Mouse (Mus musculus) neural tube, embryonic 14.5 days (tissue): ENCODE measurements around the gene Crybg2. TPM values are rescaled to one million over a fixed set of nuclear protein-coding genes. Genes with fewer than 3 reads are reported as not detected.
A peak's percentile ranks its signal among the peaks of the same experiment; 100 is the strongest.

Experiments used
- ATAC-seq: fragments of 200-750 bp; cut with Nextera tagmentation; 2 replicates; pipeline ENCODE4 v1.8.0; 2017; ENCODE audit warnings: low read depth, mild to moderate bottlenecking, moderate TSS enrichment, moderate library complexity
- H3K27ac ChIP-seq: fragments of 300-500 bp; sonication (generic); 2 replicates; pipeline ENCODE4 v1.5.1; 2014; ENCODE audit warnings: low read depth, mild to moderate bottlenecking, control low read depth, low read length, moderate library complexity, mixed read lengths
- H3K27me3 ChIP-seq: fragments of 300-500 bp; sonication (generic); 2 replicates; pipeline ENCODE4 v1.6.1; 2014; ENCODE audit warnings: low read length; ENCODE audit not compliant: control insufficient read depth, insufficient read depth
- H3K36me3 ChIP-seq: fragments of 300-500 bp; sonication (generic); 2 replicates; pipeline ENCODE4 v1.6.1; 2014; ENCODE audit warnings: low read length, mixed read lengths; ENCODE audit not compliant: control insufficient read depth, insufficient read depth
- H3K4me1 ChIP-seq: fragments of 300-500 bp; sonication (generic); 2 replicates; pipeline ENCODE4 v1.6.1; 2014; ENCODE audit warnings: low read length; ENCODE audit not compliant: control insufficient read depth, insufficient read depth
- H3K4me2 ChIP-seq: fragments of 300-500 bp; sonication (generic); 2 replicates; pipeline ENCODE4 v1.6.1; 2014; ENCODE audit warnings: mild to moderate bottlenecking, low read depth, low read length, control low read depth
- H3K4me3 ChIP-seq: fragments of 300-500 bp; sonication (generic); 2 replicates; pipeline ENCODE4 v1.5.1; 2014; ENCODE audit warnings: low read depth, low read length, control low read depth, mixed read lengths
- H3K9ac ChIP-seq: fragments of 300-500 bp; sonication (generic); replicated peaks from 2 replicates; pipeline ENCODE4 v1.6.1; 2014; ENCODE audit warnings: low read depth, mild to moderate bottlenecking, control low read depth, low read length, mixed read lengths
- H3K9me3 ChIP-seq: fragments of 300-500 bp; sonication (generic); 2 replicates; pipeline ENCODE4 v1.6.1; 2016; ENCODE audit warnings: low read length; ENCODE audit not compliant: control insufficient read depth
- WGBS: fragments of 180-500 bp; shearing (Covaris S2); extraction: QIAGEN DNeasy Blood & Tissue Kit; methylation state at CpG from one replicate; pipeline ENCODE4 v1.1.7; 2014; 5-methylcytosine and 5-hydroxymethylcytosine counted together
- polyA plus RNA-seq: library from polyadenylated mRNA; unstranded; fragments of >200 nt; fragmentation: Nextera tagmentation; extraction: Ambion mirVana; gene quantifications from 2 replicates; pipeline ENCODE4 v1.2.1, GENCODE M21; 2014

Gene Crybg2
- polyA plus RNA-seq = 1.6 and 2.9 TPM in 2 replicates

DNA sequence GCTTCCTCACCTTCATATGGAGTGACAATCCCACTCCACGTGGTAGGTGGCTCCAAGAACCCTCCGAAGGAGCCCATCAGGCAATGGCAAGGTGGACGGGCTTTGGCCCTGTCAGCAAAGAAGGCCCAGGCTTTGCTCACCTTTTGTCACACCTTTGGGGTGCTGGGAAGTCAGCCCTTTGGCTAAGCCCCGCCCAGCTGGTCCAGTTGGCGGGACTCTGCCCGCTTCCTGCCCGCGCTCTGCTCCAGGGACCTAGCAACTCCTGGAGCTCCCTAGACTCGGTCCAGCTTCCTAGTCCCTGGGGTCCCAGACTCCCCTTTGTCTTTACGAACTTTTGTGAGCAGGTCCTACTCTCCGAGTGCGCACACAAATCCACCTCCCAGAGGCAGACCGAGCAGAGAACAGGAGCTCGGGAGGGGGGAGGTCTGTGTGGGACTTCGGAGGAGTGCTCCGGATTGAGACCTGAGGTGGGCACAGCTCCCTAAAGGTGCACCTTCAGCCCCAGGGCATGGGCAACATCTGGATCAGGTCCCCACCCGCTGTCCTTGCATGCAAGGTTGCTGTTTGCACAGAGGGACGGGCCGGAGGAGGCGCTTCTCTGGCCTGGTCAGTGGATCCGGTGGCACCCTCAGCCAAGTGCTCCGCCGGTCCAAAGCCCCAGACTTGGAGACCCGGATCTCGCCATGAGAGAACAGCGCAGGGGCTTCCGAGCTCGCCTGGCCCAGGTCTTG lies at the start of gene Crybg2:
TSS of gene Crybg2 (plus strand) at position 681 of the 731 bp plus-strand sequence.
- Histone ChIP-seq H3K4me1 (no peaks in the 10 kb centered on the region), H3K36me3 (no peaks in the 10 kb centered on the region), H3K4me3 (no peak within 1 kb of the TSS), H3K9ac (no peak within 1 kb of the TSS), H3K4me2 (no peak within 1 kb of the TSS), H3K27ac (no peak within 1 kb of the TSS), H3K27me3 (no peaks in the 10 kb centered on the region), H3K9me3 (no peaks in the 10 kb centered on the region)
- no peak for ATAC-seq
- WGBS = 52% methylated on average over 28 of the region's 28 CpGs

GRCm38 (mm10) chr4:134011450-134012414 lies 48.9 kb upstream of the Crybg2 start:
- Histone ChIP-seq H3K36me3 (no peaks in the 10 kb centered on the region), H3K4me3 (no peak overlapping the region), H3K27me3 (no peaks in the 10 kb centered on the region), H3K4me1 (0 out of 2 replicates have a peak, but pooled peaks cover 3% of the 10 kb centered on the region), H3K4me2 (no peak overlapping the region), H3K9ac (no peak overlapping the region), H3K27ac (no peak overlapping the region), H3K9me3 (no peaks in the 10 kb centered on the region)
- no peak for ATAC-seq
- WGBS = 9% methylated on average over 16 of the region's 16 CpGs

DNA sequence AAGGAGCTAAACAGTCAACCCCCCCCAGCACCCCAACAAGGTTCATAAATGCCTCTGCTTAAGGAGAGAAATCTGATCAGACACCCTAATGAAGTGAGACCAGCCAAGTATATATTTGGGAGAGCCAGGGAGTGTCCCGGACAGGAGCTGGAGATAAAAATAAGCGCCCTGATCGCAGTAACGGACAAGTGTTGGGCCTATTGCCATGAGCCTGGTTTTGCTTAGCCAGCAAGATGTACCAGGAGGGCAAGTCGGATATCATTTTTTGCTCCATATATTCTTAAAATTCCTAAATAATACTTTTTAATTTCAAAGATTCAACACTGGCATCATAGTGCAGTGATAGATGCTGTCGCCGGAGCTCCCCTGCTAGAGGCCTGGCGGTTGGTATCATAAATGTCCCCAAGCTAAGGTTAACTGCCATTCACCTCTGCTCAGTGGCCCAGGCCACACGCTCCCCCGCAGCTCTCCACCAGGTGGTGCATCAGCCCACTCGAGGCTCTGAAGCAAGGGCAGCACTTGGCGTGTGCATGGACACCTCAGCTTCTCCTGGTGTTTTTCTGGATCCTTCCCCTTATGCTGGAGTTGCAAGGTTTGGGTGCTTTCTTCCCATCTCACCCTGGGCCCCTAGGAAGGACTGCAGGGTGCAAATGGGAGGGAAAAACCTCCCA lies 47.6 kb upstream of the Crybg2 start:
- Histone ChIP-seq H3K4me1 (peaks cover 9% of the 10 kb centered on the region; the same call in 1 of the 2 replicates), H3K9ac (no peak overlapping the region), H3K4me3 (no peak overlapping the region), H3K36me3 (no peaks in the 10 kb centered on the region), H3K27ac (no peak overlapping the region), H3K4me2 (no peak overlapping the region), H3K9me3 (no peaks in the 10 kb centered on the region), H3K27me3 (no peaks in the 10 kb centered on the region)
- ATAC-seq = no peak
- WGBS = 43% methylated on average over 12 of the region's 12 CpGs

DNA sequence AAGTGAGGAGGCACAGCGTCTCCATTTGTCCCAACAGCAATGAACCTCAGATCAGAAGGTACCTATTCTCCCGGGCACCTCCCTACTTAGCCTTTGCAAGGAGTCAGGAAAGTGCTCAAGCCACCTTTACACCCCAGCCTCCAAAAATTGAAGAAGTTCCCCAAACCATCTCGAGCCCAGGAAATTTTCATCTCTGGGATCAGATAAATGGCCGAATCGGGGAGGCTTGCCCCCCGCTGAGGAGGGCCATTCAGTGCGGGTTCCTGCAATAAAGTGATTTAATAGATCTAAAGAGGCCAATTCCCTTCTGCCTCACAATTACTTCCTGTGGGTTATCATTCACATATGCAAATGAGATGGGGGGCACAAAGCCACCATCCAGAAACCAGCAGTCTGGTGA lies 44.4 kb upstream of the Crybg2 start:
- no peak for ATAC-seq
- 3% methylated on average over 7 of the region's 7 CpGs for WGBS

DNA sequence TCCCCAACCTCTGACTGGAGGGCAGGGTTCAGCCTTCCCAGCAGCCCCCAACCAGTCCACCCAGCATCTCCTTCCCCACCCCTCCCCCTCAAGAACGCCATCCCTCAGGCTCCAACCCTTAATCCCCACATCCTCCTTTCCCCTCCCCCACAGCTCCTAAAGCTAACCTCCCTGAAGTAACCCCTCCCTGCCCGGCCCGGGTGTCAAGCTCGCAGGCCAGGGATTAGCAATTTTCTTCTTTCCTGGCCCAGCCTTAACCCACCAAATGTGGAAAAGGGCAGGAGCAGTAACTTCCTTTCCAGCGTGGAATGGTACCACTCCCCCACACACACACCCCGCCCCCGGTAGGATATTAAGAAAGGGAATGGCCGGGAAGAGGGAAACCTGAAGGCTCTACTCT lies 43.8 kb upstream of the Crybg2 start:
- Histone ChIP-seq H3K36me3 (no peaks in the 10 kb centered on the region), H3K9me3 (no peaks in the 10 kb centered on the region), H3K9ac (no peak overlapping the region), H3K27ac (no peak overlapping the region), H3K4me2 (no peak overlapping the region), H3K4me1 (peaks cover 13% of the 10 kb centered on the region; the same call in 1 of the 2 replicates), H3K4me3 (no peak overlapping the region), H3K27me3 (no peaks in the 10 kb centered on the region)
- ATAC-seq = no peak
- WGBS = 4% methylated on average over 8 of the region's 8 CpGs

More for the DNA sequence above, 44.4 kb upstream of the Crybg2 start:
- Histone ChIP-seq H3K4me3 (no peak overlapping the region), H3K36me3 (no peaks in the 10 kb centered on the region), H3K4me1 (peaks cover 13% of the 10 kb centered on the region; the same call in 1 of the 2 replicates), H3K27ac (no peak overlapping the region), H3K9ac (no peak overlapping the region), H3K9me3 (no peaks in the 10 kb centered on the region), H3K4me2 (no peak overlapping the region), H3K27me3 (no peaks in the 10 kb centered on the region)

GRCm38 (mm10) chr4:134017201-134017865 lies 43.3 kb upstream of the Crybg2 start:
- H3K27me3 ChIP-seq = no peaks in the 10 kb centered on the region
- peak overlapping the region; percentile 27; the same call in 1 of the 2 replicates for H3K4me3 ChIP-seq
- ATAC-seq = no peak
- H3K4me1 ChIP-seq = peaks cover 13% of the 10 kb centered on the region; the same call in 1 of the 2 replicates
- H3K9ac ChIP-seq = no peak overlapping the region; the same call in 1 of the 2 replicates
- peak overlapping the region; percentile 48 for H3K4me2 ChIP-seq
- no peaks in the 10 kb centered on the region for H3K9me3 ChIP-seq
- H3K36me3 ChIP-seq = no peaks in the 10 kb centered on the region
- 2% methylated on average over 21 of the region's 21 CpGs for WGBS
- H3K27ac ChIP-seq = no peak overlapping the region

- Histone ChIP-seq H3K4me1 (peaks cover 13% of the 10 kb centered on the region; the same call in 1 of the 2 replicates), H3K9me3 (no peaks in the 10 kb centered on the region), H3K27me3 (no peaks in the 10 kb centered on the region), H3K4me2 (peak overlapping the region; percentile 48), H3K9ac (peak overlapping the region; percentile 11; the same call in 1 of the 2 replicates), H3K4me3 (peak overlapping the region; percentile 27), H3K27ac (no peak overlapping the region), H3K36me3 (no peaks in the 10 kb centered on the region)
- ATAC-seq = peak; percentile 39
- WGBS = under 1% methylated on average over 46 of the region's 46 CpGs
These were observed 42.4 kb upstream of the Crybg2 start for GRCm38 (mm10) chr4:134018038-134018778.

DNA sequence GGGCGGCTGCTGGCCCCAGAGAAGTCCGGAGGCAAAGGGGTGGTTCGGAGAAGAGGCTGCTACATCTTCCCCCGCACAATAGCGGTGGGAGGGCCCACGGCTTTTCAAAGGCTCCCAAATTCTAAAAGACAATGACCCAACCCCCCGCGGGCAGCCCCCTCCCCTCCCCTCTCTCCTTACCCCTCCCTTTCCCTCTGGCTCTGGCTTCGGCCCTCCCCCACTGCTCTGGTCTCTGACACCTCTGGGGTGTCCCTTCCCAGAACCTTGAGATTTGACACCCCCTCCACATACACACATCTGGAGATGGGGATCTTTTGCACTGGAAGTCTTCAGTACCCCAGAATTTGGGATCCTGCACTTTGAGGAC lies 41.9 kb upstream of the Crybg2 start, which contains the start of gene Lin28a:
TSS of gene Lin28a (minus strand) at position 63 of the 367 bp plus-strand sequence.
- Histone ChIP-seq H3K27me3 (no peaks in the 10 kb centered on the region), H3K9me3 (no peaks in the 10 kb centered on the region), H3K36me3 (no peaks in the 10 kb centered on the region), H3K4me3 (peak within 1 kb of the TSS; percentile 27), H3K9ac (peak within 1 kb of the TSS; percentile 11; the same call in 1 of the 2 replicates), H3K4me2 (peak within 1 kb of the TSS; percentile 48), H3K4me1 (peaks cover 13% of the 10 kb centered on the region; the same call in 1 of the 2 replicates), H3K27ac (peak within 1 kb of the TSS; percentile 66; the same call in 1 of the 2 replicates)
- 3% methylated on average over 9 of the region's 9 CpGs for WGBS
- no peak; the same call in 1 of the 2 replicates for ATAC-seq
